Mouse (Mus musculus) left cerebral cortex, adult 6 months (tissue): ENCODE data around the gene Asb12. TPM values are rescaled to one million over a fixed set of nuclear protein-coding genes. Genes with fewer than 3 reads are reported as not detected.

Source experiments
- long read RNA-seq, 2 experiments: library from polyadenylated mRNA; unstranded; transcript quantifications; one replicate each; pipeline ENCODE4 v2.0.0; 2019 to 2020
- polyA plus RNA-seq: library from polyadenylated mRNA; unstranded; fragments of <200 nt; fragmentation: Nextera tagmentation; gene quantifications from 2 replicates; pipeline ENCODE4 v1.2.3, GENCODE M21; 2021

Asb12 gene
- polyA plus RNA-seq: not detected in 2 replicates
- long read RNA-seq, experiment 1: 0 reads
- long read RNA-seq, experiment 2: 0 reads

GRCm38 (mm10) chrX:95557887-95558286 is at the start of gene Asb12, which contains the start of gene Pfn5:
Gene Asb12 (minus strand): TSS chrX:95557987.
Gene Pfn5 (plus strand): TSS chrX:95558104.

GRCm38 (mm10) chrX:95444776-95445111 is 113.0 kb downstream of the Asb12 start, which contains the start of gene Amer1:
Gene Amer1 (minus strand): TSS chrX:95444872.

Other genes starting within 250 kb of the Asb12 start
- 1.2 TPM in 2 replicates for gene Amer1, start 113.1 kb downstream of the Asb12 start, polyA plus RNA-seq
- not detected in 2 replicates for gene Pfn5, start 117 bp upstream of the Asb12 start, polyA plus RNA-seq
- 5.5 and 10.5 TPM in 2 replicates for gene Zc4h2, start 100.5 kb upstream of the Asb12 start, polyA plus RNA-seq
- gene Zc3h12b, start 153.7 kb upstream of the Asb12 start, polyA plus RNA-seq: 9.8 and 10.6 TPM in 2 replicates